11 mouse cellular contexts compared by ENCODE assay signal in genomic region chr19:3376966-3377715, GRCm38 (mm10). TPM values are rescaled to one million over a fixed set of nuclear protein-coding genes. Genes with fewer than 3 reads are reported as not detected.
DNase-seq lines count a peak whose midpoint lies in the region; ATAC-seq and TF ChIP-seq lines count a peak whose summit lies in the region.
"Had no signal": no experiment of that assay in that cellular context is flagged by ENCODE, and none has a peak within 500 bp of the region (broad histone marks: within the 10 kb centered on the region; RNA-seq: fewer than 3 reads in every experiment).

No protein-coding gene starts in this region.

- peak overlapping the region; percentile 29; the same call in 1 of the 2 replicates for H3K4me2 ChIP-seq in liver, postnatal 0 days (ENCODE audit: low read depth, low read length)
- H3K4me2 ChIP-seq in forebrain, embryonic 15.5 days (replicated peaks) = no peak overlapping the region
- H3K4me2 ChIP-seq: hindbrain, embryonic 12.5 days had no signal

- peak overlapping the region; percentile 67 for H3K27ac ChIP-seq in liver, postnatal 0 days (ENCODE audit: low read depth)
- no peak overlapping the region for H3K27ac ChIP-seq in midbrain, embryonic 10.5 days (replicated peaks)
- no peak overlapping the region for H3K27ac ChIP-seq in forebrain, embryonic 15.5 days (replicated peaks)
- H3K27ac ChIP-seq: hindbrain, embryonic 12.5 days; limb, embryonic 10.5 days had no signal

- peak; percentile 37; the same call in 1 of the 2 replicates for ATAC-seq in liver, postnatal 0 days
- no peak for ATAC-seq in forebrain, embryonic 15.5 days (replicated peaks)

- no peaks in the 10 kb centered on the region for H3K9me3 ChIP-seq in liver, postnatal 0 days (ENCODE audit: low read length)
- no peaks in the 10 kb centered on the region for H3K9me3 ChIP-seq in midbrain, embryonic 10.5 days (replicated peaks)
- H3K9me3 ChIP-seq in forebrain, embryonic 15.5 days = no peaks in the 10 kb centered on the region
- H3K9me3 ChIP-seq: hindbrain, embryonic 12.5 days; limb, embryonic 10.5 days had no signal

- no peak for TF ChIP-seq EP300 in liver, postnatal 0 days (IDR thresholded peaks at IDR 0.05; ENCODE audit: low read depth)

- WGBS in liver, postnatal 0 days (ENCODE audit: insufficient replicate concordance) = 28% methylated on average over 4 of the region's 4 CpGs
- whole genome bisulfite sequencing in midbrain, embryonic 10.5 days = 33% methylated on average over 4 of the region's 4 CpGs
- 27% methylated on average over 4 of the region's 4 CpGs for WGBS in forebrain, embryonic 15.5 days

- H3K27me3 ChIP-seq in liver, postnatal 0 days (ENCODE audit: insufficient read depth, low read length) = no peaks in the 10 kb centered on the region
- no peaks in the 10 kb centered on the region for H3K27me3 ChIP-seq in midbrain, embryonic 10.5 days (ENCODE audit: low read depth, poor library complexity, severe bottlenecking)
- no peaks in the 10 kb centered on the region for H3K27me3 ChIP-seq in forebrain, embryonic 15.5 days
- H3K27me3 ChIP-seq: hindbrain, embryonic 12.5 days had no signal

- no peak for TF ChIP-seq CTCF in liver, postnatal 0 days (IDR thresholded peaks at IDR 0.05; ENCODE audit: low read depth)

- H3K4me1 ChIP-seq in liver, postnatal 0 days (ENCODE audit: insufficient read depth) = peaks cover 5% of the 10 kb centered on the region; the same call in 1 of the 2 replicates
- no peaks in the 10 kb centered on the region for H3K4me1 ChIP-seq in midbrain, embryonic 10.5 days
- no peaks in the 10 kb centered on the region for H3K4me1 ChIP-seq in forebrain, embryonic 15.5 days
- H3K4me1 ChIP-seq: hindbrain, embryonic 12.5 days; limb, embryonic 10.5 days had no signal

- H3K9ac ChIP-seq in liver, postnatal 0 days (replicated peaks) = no peak overlapping the region
- H3K9ac ChIP-seq in forebrain, embryonic 15.5 days (replicated peaks) = no peak overlapping the region
- H3K9ac ChIP-seq: hindbrain, embryonic 12.5 days had no signal

- H3K36me3 ChIP-seq in liver, postnatal 0 days (replicated peaks; ENCODE audit: insufficient read depth, low read length) = peaks cover 66% of the 10 kb centered on the region
- H3K36me3 ChIP-seq in midbrain, embryonic 10.5 days = no peaks in the 10 kb centered on the region
- H3K36me3 ChIP-seq in forebrain, embryonic 15.5 days = no peaks in the 10 kb centered on the region
- H3K36me3 ChIP-seq: hindbrain, embryonic 12.5 days; limb, embryonic 10.5 days had no signal

- no peak overlapping the region for H3K4me3 ChIP-seq in liver, postnatal 0 days (ENCODE audit: low read depth, low read length)
- H3K4me3 ChIP-seq in midbrain, embryonic 10.5 days = no peak overlapping the region
- H3K4me3 ChIP-seq in forebrain, embryonic 15.5 days = no peak overlapping the region
- H3K4me3 ChIP-seq: erythroblast, embryonic 14.5 days; hindbrain, embryonic 12.5 days; limb, embryonic 10.5 days had no signal

- DNase-seq in kidney, postnatal 4 days = peak; percentile 21 to 25
- no peak for DNase-seq in kidney, adult 9 months
- DNase-seq in adrenal gland, postnatal 25 days = peak; percentile 43
- DNase-seq in liver, postnatal 0 days = peak; percentile 60
- DNase-seq in ovary, postnatal 36 days (ENCODE audit: low spot score) = peak; percentile 64
- DNase-seq in left cerebral cortex, adult 9 months (ENCODE audit: low spot score in 2 of 2) = no peak
- DNase-seq in midbrain, embryonic 10.5 days (ENCODE audit: low spot score) = no peak

RNA-seq across cellular contexts. Expression of gene Tesmin, which starts 11.5 kb away (rescaled TPM):
- 0.52 and 0.97 TPM in 2 replicates for total RNA-seq in adrenal gland, postnatal 25 days (2021)
- polyA plus RNA-seq in liver, postnatal 0 days (2015; fragmentation: Nextera tagmentation; extraction: Ambion mirVana) = 0.80 and 0.91 TPM in 2 replicates
- 0.12 and 0.25 TPM in 2 replicates for polyA plus RNA-seq in midbrain, embryonic 10.5 days (2016; fragmentation: Nextera tagmentation; extraction: Ambion mirVana)
- polyA plus RNA-seq in forebrain, embryonic 15.5 days (2015; fragmentation: Nextera tagmentation; extraction: Ambion mirVana) = 0.13 and 0.55 TPM in 2 replicates

RNA-seq across cellular contexts. Expression of gene Gal, which starts 37.2 kb away (rescaled TPM):
- 37.1 and 44.4 TPM in 2 replicates for total RNA-seq in adrenal gland, postnatal 25 days (2021)
- polyA plus RNA-seq in liver, postnatal 0 days (2015; fragmentation: Nextera tagmentation; extraction: Ambion mirVana) = 0.14 TPM in 1 of 2 replicates, not detected in the other
- polyA plus RNA-seq in midbrain, embryonic 10.5 days (2016; fragmentation: Nextera tagmentation; extraction: Ambion mirVana) = 4.4 and 6.1 TPM in 2 replicates
- 4.6 and 6.4 TPM in 2 replicates for polyA plus RNA-seq in forebrain, embryonic 15.5 days (2015; fragmentation: Nextera tagmentation; extraction: Ambion mirVana)
- polyA plus RNA-seq: erythroblast, embryonic 14.5 days had no signal

RNA-seq across cellular contexts. Expression of gene Cpt1a, which starts 55.0 kb away (rescaled TPM):
- 392 and 423 TPM in 2 replicates for total RNA-seq in adrenal gland, postnatal 25 days (2021)
- 139 and 140 TPM in 2 replicates for polyA plus RNA-seq in liver, postnatal 0 days (2015; fragmentation: Nextera tagmentation; extraction: Ambion mirVana)
- 4.0 and 7.4 TPM in 2 replicates for polyA plus RNA-seq in midbrain, embryonic 10.5 days (2016; fragmentation: Nextera tagmentation; extraction: Ambion mirVana)
- polyA plus RNA-seq in forebrain, embryonic 15.5 days (2015; fragmentation: Nextera tagmentation; extraction: Ambion mirVana) = 12.7 and 13.0 TPM in 2 replicates

Comparison
In these comparisons a context has a peak if more than half of its experiments do, and no peak if none do; other contexts are left out.
1. DNase-seq: peak in kidney, postnatal 4 days (2 of 2), adrenal gland, postnatal 25 days (single experiment), liver, postnatal 0 days (single experiment) and ovary, postnatal 36 days (single experiment); none in kidney, adult 9 months (single experiment), left cerebral cortex, adult 9 months (0 of 2) and midbrain, embryonic 10.5 days (single experiment).
2. RNA of gene Cpt1a, which starts 55.0 kb away (polyA plus RNA-seq): 139 to 140 TPM in liver, postnatal 0 days; 12.7 to 13.0 TPM in forebrain, embryonic 15.5 days and 4.0 to 7.4 TPM in midbrain, embryonic 10.5 days; every median in the first group is over 10 times any median in the second.